Mouse (Mus musculus) liver, embryonic 14.5 days (tissue): ENCODE results near the gene Ehbp1. TPM values are rescaled to one million over a fixed set of nuclear protein-coding genes. Genes with fewer than 3 reads are reported as not detected.
A peak's percentile ranks its signal among the peaks of the same experiment; 100 is the strongest.

ENCODE experiments used
- ATAC-seq: fragments of 200-750 bp; cut with Nextera tagmentation; 2 replicates; pipeline ENCODE4 v1.8.0; 2017; ENCODE audit warnings: moderate number of reproducible peaks, mild to moderate bottlenecking, moderate library complexity; ENCODE audit not compliant: insufficient read depth
- DNase-seq, 3 experiments: peaks; one replicate each; pipeline ENCODE4 v3.0.0-alpha.2; 2012 to 2013; ENCODE audit warnings: low read depth in 3 of 3, low spot score in 3 of 3
- H3K27ac ChIP-seq: fragments of 300-500 bp; sonication (generic); 2 replicates; pipeline ENCODE4 v1.5.1; 2014; ENCODE audit warnings: moderate library complexity, mild to moderate bottlenecking, control low read depth, inconsistent platforms
- H3K27me3 ChIP-seq: fragments of 300-500 bp; sonication (generic); 2 replicates; pipeline ENCODE4 v1.6.1; 2014; ENCODE audit warnings: mild to moderate bottlenecking, low read length, moderate library complexity; ENCODE audit not compliant: control insufficient read depth, insufficient read depth
- H3K36me3 ChIP-seq: fragments of 300-500 bp; sonication (generic); replicated peaks from 2 replicates; pipeline ENCODE4 v1.6.1; 2014; ENCODE audit warnings: low read depth; ENCODE audit not compliant: control insufficient read depth, insufficient read depth
- H3K4me1 ChIP-seq, 2 experiments: fragments of 200-500 bp in 1 of 2; fragments of 300-500 bp in 1 of 2; sonication (generic) in 1 of 2; replicated peaks; 2 replicates each; pipeline ENCODE4 v1.6.1; 2012 to 2014; ENCODE audit warnings: antibody characterized with exemption in 1 of 2, inconsistent platforms in 1 of 2, low read length in 1 of 2; ENCODE audit not compliant: control insufficient read depth in 2 of 2, insufficient read depth in 2 of 2
- H3K4me2 ChIP-seq: fragments of 300-500 bp; sonication (generic); 2 replicates; pipeline ENCODE4 v1.6.1; 2014; ENCODE audit warnings: low read depth, mild to moderate bottlenecking, control low read depth, moderate library complexity
- H3K4me3 ChIP-seq, 2 experiments: fragments of 200-500 bp in 1 of 2; fragments of 300-500 bp in 1 of 2; sonication (generic) in 1 of 2; 2 replicates each; pipeline ENCODE4 v1.5.1; 2012 to 2014; ENCODE audit warnings: low read depth in 2 of 2, low read length in 2 of 2, mild to moderate bottlenecking in 2 of 2, control low read depth in 1 of 2, inconsistent platforms in 1 of 2, moderate library complexity in 1 of 2; ENCODE audit not compliant: insufficient read depth in 1 of 2
- H3K9ac ChIP-seq: fragments of 300-500 bp; sonication (generic); replicated peaks from 2 replicates; pipeline ENCODE4 v1.6.1; 2014; ENCODE audit warnings: mild to moderate bottlenecking, control low read depth, moderate library complexity
- H3K9me3 ChIP-seq: fragments of 300-500 bp; sonication (generic); 2 replicates; pipeline ENCODE4 v1.6.1; 2016; ENCODE audit warnings: low read length, mixed read lengths; ENCODE audit not compliant: control insufficient read depth
- CTCF ChIP-seq: IDR thresholded peaks from 2 replicates; pipeline ENCODE4 v1.5.1; 2016; ENCODE audit warnings: antibody characterized with exemption, low read depth, control low read depth
- EP300 ChIP-seq: IDR thresholded peaks from 2 replicates; pipeline ENCODE4 v1.6.1; 2016; ENCODE audit warnings: antibody characterized with exemption, low read depth
- WGBS: fragments of 180-500 bp; shearing (Covaris S2); extraction: QIAGEN DNeasy Blood & Tissue Kit; methylation state at CpG from one replicate; pipeline ENCODE4 v1.1.7; 2014; ENCODE audit not compliant: insufficient replicate concordance; 5-methylcytosine and 5-hydroxymethylcytosine counted together
- polyA plus RNA-seq, 2 experiments: library from polyadenylated mRNA; depleted of rRNA in 1 of 2; stranded (reverse) in 1 of 2; unstranded in 1 of 2; fragments of >200 nt; fragmentation: Nextera tagmentation in 1 of 2; extraction: Ambion mirVana in 1 of 2; gene quantifications; 2 replicates each; pipeline versions ENCODE4 v1.2.1 to v1.2.3; 2012 to 2014

Gene Ehbp1
- polyA plus RNA-seq (2012; rRNA removed) (1.5 and 3.3 TPM in 2 replicates), polyA plus RNA-seq (2014; fragmentation: Nextera tagmentation; extraction: Ambion mirVana) (1.7 and 2.1 TPM in 2 replicates)

- Histone ChIP-seq H3K27me3 (no peaks in the 10 kb centered on the region), H3K36me3 (no peaks in the 10 kb centered on the region), H3K27ac (no peak within 1 kb of the TSS), H3K9me3 (no peaks in the 10 kb centered on the region), H3K4me2 (no peak within 1 kb of the TSS), H3K4me3 (no peak within 1 kb of the TSS), H3K9ac (no peak within 1 kb of the TSS), H3K4me1 (no peaks in the 10 kb centered on the region)
- TF ChIP-seq EP300 (no peak), CTCF (no peak)
- DNase-seq (no peak), ATAC-seq (no peak)
- WGBS = 54% methylated on average over 2 of the region's 2 CpGs
These were observed at the start of gene Ehbp1 for GRCm38 (mm10) chr11:22342242-22343207. TSS of gene Ehbp1 (minus strand) at chr11:22342292.

- H3K27ac ChIP-seq = no peak overlapping the region
- H3K27me3 ChIP-seq = no peaks in the 10 kb centered on the region
- WGBS = 51% methylated on average over 6 of the region's 6 CpGs
- no peak overlapping the region for H3K4me2 ChIP-seq
- TF ChIP-seq EP300 (no peak), CTCF (no peak)
- DNase-seq (no peak), ATAC-seq (no peak)
- H3K36me3 ChIP-seq = no peaks in the 10 kb centered on the region
- H3K9me3 ChIP-seq = no peaks in the 10 kb centered on the region
- no peak overlapping the region for H3K4me3 ChIP-seq
- H3K4me1 ChIP-seq = no peaks in the 10 kb centered on the region
- no peak overlapping the region for H3K9ac ChIP-seq
These were observed 45.5 kb upstream of the Ehbp1 start for GRCm38 (mm10) chr11:22387472-22388098.

- 38% methylated on average over 1 of the region's 1 CpGs for WGBS
- Histone ChIP-seq H3K9me3 (no peaks in the 10 kb centered on the region), H3K9ac (no peak overlapping the region), H3K4me1 (no peaks in the 10 kb centered on the region), H3K36me3 (no peaks in the 10 kb centered on the region), H3K27me3 (no peaks in the 10 kb centered on the region), H3K27ac (no peak overlapping the region), H3K4me2 (no peak overlapping the region), H3K4me3 (no peak overlapping the region)
- TF ChIP-seq CTCF = no peak
- TF ChIP-seq EP300 = no peak
- DNase-seq (no peak), ATAC-seq (no peak)
These were observed 41.4 kb upstream of the Ehbp1 start for GRCm38 (mm10) chr11:22383532-22383931.

- 75% methylated on average over 2 of the region's 2 CpGs for WGBS
- DNase-seq = no peak
- H3K4me3 ChIP-seq = no peak overlapping the region
- H3K9ac ChIP-seq = no peak overlapping the region
- no peaks in the 10 kb centered on the region for H3K9me3 ChIP-seq
- H3K4me2 ChIP-seq = no peak overlapping the region
- peaks cover 0 to 2% of the 10 kb centered on the region in 2 experiments; a peak in 1 of 4 replicates for H3K4me1 ChIP-seq
- ATAC-seq = no peak
- TF ChIP-seq CTCF (no peak), EP300 (no peak)
- no peaks in the 10 kb centered on the region for H3K27me3 ChIP-seq
- no peaks in the 10 kb centered on the region for H3K36me3 ChIP-seq
- no peak overlapping the region for H3K27ac ChIP-seq
These were observed 32.7 kb upstream of the Ehbp1 start for GRCm38 (mm10) chr11:22374811-22375210.

GRCm38 (mm10) chr11:22373290-22373674 is 31.2 kb upstream of the Ehbp1 start:
- H3K9me3 ChIP-seq = no peaks in the 10 kb centered on the region

More at GRCm38 (mm10) chr11:22373290-22373674, 31.2 kb upstream of the Ehbp1 start:
- peak in 1 of 3 experiments; percentile 4 for DNase-seq
- Histone ChIP-seq H3K4me1 (peaks cover 0 to 2% of the 10 kb centered on the region in 2 experiments; a peak in 1 of 4 replicates), H3K4me2 (no peak overlapping the region), H3K4me3 (no peak overlapping the region), H3K27ac (no peak overlapping the region), H3K36me3 (no peaks in the 10 kb centered on the region), H3K27me3 (no peaks in the 10 kb centered on the region), H3K9ac (no peak overlapping the region)
- TF ChIP-seq EP300 (no peak), CTCF (no peak)
- ATAC-seq = peak; percentile 65; the same call in 1 of the 2 replicates
- WGBS = 55% methylated on average over 3 of the region's 3 CpGs
